Mouse (Mus musculus) kidney, adult 2 months (tissue): ENCODE results near the gene Gm35315.

Source experiments
- CTCF ChIP-seq: fragments of 200-500 bp; conservative IDR thresholded peaks from 2 replicates; pipeline ENCODE4 v1.5.1; 2011; ENCODE audit warnings: low read depth, mild to moderate bottlenecking, control low read depth, low read length, moderate library complexity, mixed read lengths; ENCODE audit not compliant: insufficient read depth, insufficient read length
- POLR2A ChIP-seq: fragments of 200-500 bp; IDR thresholded peaks from one replicate; pipeline ENCODE4 v1.6.1; 2011; ENCODE audit warnings: low read depth, low read length, control low read depth

DNA sequence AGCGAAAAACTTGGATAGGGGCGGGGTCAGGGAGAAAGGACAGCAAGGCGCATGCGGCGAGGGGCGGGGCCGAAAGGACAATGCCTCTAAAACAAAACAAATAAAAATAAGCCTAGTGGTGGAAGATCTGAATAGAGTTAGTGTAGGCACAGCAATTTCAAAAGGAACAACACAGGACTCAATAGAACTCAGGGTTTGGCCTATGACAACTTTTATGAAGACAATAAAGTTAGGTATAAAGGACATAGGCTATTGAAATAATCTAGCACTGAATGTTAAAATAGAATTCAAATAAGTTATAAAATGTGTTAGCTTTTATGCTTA, 14.0 kb upstream of the Gm35315 start:
- no peak for TF ChIP-seq POLR2A
- no peak for TF ChIP-seq CTCF
